ENCODE assay signal across 17 mouse cellular contexts in genomic region chr5:140159007-140159406, GRCm38 (mm10).
"Had no signal": no experiment of that assay in that cellular context is flagged by ENCODE, and none has a peak within 500 bp of the region (broad histone marks: within the 10 kb centered on the region; RNA-seq: fewer than 3 reads in every experiment).

No protein-coding gene starts in this region.

- H3K4me2 ChIP-seq: lung, embryonic 15.5 days; midbrain, embryonic 11.5 days; midbrain, embryonic 13.5 days; midbrain, embryonic 15.5 days; neural tube, embryonic 12.5 days; stomach, embryonic 15.5 days had no signal

- H3K4me3 ChIP-seq: lung, embryonic 15.5 days; megakaryocyte, embryonic 14.5 days; midbrain, embryonic 13.5 days; midbrain, embryonic 15.5 days; neural tube, embryonic 12.5 days; stomach, embryonic 15.5 days had no signal

- DNase-seq: lung, adult 2 months; lung, postnatal 14 days; lung, postnatal 36 days; right cerebral cortex, postnatal 14 days; thymus, adult 2 months; thymus, postnatal 25 days; thymus, postnatal 4 days had no signal

- H3K9me3 ChIP-seq: lung, embryonic 15.5 days; midbrain, embryonic 13.5 days; midbrain, embryonic 15.5 days; neural tube, embryonic 12.5 days; stomach, embryonic 15.5 days had no signal

- ATAC-seq: lung, postnatal 0 days; midbrain, embryonic 13.5 days; midbrain, embryonic 15.5 days had no signal

- H3K4me1 ChIP-seq: lung, embryonic 15.5 days; midbrain, embryonic 15.5 days; neural tube, embryonic 12.5 days; stomach, embryonic 15.5 days had no signal

- H3K9ac ChIP-seq: lung, embryonic 15.5 days; midbrain, embryonic 13.5 days; midbrain, embryonic 15.5 days; neural tube, embryonic 12.5 days; stomach, embryonic 15.5 days had no signal

- H3K36me3 ChIP-seq: lung, embryonic 15.5 days; midbrain, embryonic 13.5 days; midbrain, embryonic 15.5 days; neural tube, embryonic 12.5 days; stomach, embryonic 15.5 days had no signal

- H3K27ac ChIP-seq: lung, embryonic 15.5 days; macrophage; midbrain, embryonic 13.5 days; midbrain, embryonic 15.5 days; neural tube, embryonic 12.5 days; stomach, embryonic 15.5 days; stomach, postnatal 0 days had no signal

- H3K27me3 ChIP-seq: lung, embryonic 15.5 days; megakaryocyte, embryonic 14.5 days; midbrain, embryonic 13.5 days; midbrain, embryonic 15.5 days; neural tube, embryonic 12.5 days; stomach, embryonic 15.5 days had no signal
